Mouse (Mus musculus): ENCODE data around the gene Nav2.

Gene Nav2

DNA sequence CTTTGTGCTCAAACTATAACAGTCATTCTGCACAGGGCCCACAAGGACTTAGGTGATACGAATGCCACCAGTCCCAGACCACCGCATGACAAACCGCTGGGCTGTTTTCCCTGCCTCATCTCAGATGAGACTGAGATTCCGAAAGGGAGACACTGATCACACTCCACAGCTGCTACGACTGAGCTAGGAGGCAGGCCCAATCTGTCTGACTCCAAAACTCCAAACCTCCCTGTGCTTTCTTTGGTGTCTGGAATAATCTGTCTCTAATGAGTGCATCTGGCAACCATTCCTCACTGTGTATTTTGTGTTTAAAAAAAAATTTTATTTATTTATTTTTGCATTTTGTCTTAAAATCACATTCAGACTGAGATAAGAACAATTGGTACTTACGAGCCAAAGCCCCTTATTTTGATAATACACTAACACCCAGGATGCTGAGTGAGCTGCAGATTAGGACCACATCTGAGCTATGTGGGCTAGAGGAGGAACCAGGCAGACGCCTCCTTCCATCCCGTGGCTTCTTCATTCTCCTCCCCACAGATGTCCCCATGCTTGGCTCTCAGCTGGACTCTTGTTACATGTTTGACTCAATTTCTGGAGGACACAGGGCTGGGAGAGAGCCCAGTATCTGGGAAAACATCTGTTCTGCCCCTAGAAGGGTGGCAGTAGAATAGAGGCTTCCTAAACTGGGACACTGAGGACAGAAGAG, 149.9 kb downstream of the Nav2 start:
- WGBS = 73% methylated on average over 8 of the region's 8 CpGs

DNA sequence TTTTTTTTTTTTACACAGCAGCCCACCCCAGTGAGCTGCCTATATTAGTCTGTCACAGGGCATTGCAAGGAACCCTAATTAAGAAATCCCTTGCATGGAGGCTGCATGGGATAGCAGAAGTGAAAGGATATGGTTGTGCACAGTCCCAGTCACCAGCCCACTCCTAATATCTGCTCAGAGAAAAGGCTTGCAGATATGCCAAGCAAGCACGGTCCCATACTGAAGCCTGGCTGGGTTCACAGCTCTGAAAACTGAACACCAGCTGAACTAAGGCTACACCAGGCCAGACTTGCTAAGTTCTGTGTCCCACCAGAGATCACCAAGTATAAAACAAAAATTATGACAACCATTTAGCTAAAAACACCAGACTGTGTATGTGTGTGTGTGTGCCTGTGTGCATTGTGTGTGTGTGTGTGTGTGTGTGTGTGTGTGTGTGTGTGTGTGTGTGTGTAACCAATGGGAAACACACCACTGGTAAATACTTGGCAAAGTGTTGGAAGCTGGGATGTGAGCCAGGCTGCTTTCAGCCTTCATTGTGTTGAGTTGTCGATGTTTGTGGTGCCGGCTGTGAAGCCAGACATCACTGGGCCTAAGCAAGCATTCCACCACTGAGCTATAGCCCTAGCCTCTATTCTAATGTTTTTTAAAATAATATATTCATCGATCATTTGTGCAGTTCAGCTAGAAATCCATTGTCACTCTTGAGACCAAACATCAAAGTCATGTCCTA, 156.4 kb downstream of the Nav2 start:
- WGBS = 57% methylated on average over 4 of the region's 4 CpGs

DNA sequence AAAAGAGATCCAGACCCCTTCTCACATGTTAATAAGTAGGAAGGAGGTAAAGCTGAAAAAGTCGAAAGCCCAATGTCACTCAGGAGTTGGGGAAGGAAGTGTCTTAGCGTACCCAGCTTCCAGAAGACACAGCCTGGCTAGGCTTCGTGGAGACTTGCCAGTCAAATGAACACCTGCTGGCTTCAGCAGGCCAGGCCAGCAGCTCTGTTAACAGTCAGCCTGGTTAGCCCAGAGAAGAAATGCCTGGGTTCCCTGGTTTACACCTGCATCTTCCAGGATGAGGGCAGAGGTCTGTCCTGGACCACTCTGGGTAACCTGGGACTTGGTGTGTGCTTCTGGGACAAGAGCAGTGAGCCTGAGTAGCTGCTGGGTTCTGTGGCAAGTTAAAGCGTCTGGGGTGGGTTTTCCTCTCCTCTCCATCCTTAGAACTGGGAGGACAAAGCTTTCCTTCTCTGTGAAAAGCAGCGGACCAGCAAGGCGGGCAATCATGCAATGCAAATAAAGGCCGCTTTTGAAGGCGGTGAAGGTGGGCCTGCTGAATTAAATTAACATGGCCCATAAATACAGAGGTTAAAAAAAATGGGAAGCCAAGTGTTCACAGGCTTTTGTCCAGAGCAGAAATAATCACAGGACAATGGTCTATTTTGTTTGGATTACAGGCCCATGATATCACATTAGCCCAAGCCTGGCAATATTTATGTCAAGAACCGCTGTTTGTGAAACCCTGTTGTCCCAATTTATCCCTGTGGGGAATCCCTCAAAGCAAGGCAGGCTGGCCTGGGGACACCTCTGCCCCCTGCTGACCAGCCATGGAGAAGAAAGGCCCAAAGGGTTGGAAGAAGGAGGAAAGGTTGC, 157.3 kb downstream of the Nav2 start:
- WGBS = 63% methylated on average over 9 of the region's 9 CpGs

DNA sequence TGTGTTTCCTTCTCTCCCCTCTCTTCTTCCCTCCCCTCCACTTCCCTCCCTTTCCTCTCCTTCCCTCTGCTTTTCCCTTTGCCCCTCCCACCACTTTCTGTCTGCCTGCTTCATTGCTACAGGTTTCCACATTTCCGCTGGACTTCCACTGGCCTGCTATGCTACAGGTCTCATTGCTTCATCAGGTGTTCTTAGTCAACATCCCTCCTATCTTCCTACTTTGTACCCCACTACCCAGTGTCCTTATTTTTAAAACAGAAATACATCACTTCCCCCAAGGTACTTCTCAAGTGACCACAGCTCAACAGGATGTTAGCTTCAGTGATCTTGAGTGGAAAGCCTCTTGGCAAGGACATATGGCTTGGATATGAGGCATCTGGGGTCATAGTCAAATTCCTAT, 158.3 kb downstream of the Nav2 start:
- WGBS = 100% methylated on average over 1 of the region's 1 CpGs

DNA sequence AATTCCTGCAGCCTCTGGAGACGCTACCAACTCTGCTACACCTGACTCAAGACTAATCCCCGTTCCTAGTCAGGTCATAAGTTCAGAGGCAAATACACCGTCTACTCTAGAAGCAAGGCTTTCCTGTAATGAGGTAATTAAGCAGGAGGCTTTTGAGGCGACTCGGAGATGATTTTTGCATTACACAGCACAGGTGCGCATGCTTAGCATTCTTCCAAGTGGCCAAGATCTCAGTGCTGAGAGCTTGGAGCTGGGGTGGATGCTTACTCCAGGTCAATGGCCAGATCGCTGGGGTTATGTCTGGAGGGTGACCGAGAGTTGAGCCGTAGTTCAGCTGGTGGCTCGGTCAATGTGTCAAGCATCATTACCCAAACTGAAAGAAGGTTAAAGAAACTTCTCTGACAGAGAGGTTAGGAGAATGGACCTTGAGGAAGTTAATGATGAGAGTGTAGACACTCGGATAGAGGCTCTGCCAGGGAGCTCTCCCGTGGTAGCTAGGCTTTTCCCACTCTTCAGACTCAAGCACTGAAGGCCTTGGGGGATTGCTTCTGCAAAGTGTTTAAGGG, 161.0 kb downstream of the Nav2 start:
- 90% methylated on average over 12 of the region's 12 CpGs for WGBS

DNA sequence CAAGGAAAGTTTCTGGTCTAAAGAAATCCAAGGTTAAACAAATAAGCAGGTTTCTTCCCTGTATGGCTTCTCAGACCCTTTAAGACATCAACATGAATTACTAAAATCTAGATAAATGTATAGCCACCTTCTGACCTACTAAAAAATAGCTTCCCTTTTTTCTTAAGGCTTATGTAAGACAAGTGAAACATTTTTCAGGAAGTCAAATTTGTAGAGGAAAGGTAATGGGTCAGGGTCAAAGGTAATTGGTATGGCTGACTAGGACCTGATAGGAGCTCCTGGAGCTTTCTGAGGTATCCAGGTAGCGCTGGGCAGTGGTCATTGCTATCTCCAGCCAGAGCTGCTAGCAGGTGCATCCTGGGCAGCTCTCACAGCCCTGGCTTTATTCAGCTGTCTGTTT, 162.1 kb downstream of the Nav2 start:
- WGBS = 84% methylated on average over 1 of the region's 1 CpGs

DNA sequence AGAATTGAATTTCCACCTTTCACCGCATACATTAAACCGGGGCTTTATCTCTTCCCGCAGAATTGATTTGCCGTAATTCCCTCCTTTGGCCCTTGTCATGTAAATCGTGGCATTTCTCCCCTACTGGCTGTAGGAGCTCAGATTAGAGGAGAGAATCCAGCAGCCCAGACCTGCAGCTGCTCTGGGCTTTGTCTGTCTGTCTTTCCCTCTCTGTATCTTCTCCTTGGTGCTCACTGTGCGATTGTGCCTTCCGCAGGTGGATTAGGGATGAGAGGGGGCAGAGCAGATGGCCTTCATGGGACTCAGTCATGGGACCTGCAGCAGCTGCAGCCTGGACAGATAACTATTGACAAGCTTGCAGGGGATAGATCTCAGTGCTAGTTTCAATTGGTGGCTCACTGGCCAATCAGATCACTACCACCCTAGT, 162.6 kb downstream of the Nav2 start:
- WGBS = 66% methylated on average over 7 of the region's 7 CpGs

DNA sequence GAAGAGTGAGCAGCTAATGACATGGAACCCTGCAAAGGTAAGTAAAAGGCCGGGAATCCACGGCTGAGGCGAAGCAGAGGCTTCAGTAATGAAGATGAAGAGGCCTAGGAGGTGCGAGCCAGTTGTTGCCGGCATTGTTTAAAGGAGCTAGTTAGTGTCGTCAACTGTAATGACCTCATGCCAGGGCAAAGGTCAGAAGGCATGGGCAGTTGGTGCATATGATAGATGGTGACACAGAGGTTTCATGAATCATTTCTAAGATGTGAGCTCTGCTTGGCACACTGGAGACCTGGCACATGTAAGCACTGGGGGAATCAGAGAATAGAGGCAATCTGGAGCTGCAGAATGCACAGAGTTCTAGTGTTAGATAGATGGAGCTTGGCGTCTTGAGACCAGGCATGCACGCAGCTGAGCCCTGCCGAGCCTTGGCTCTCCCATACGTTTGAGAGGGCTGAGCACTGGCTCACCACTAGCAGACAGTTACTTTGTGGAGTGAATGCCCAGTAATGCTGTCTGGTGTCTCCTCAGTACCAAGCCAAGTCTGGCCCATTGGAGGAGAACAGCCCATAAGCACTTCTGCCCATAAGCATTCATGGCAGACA, 166.9 kb downstream of the Nav2 start:
- 70% methylated on average over 10 of the region's 10 CpGs for WGBS

DNA sequence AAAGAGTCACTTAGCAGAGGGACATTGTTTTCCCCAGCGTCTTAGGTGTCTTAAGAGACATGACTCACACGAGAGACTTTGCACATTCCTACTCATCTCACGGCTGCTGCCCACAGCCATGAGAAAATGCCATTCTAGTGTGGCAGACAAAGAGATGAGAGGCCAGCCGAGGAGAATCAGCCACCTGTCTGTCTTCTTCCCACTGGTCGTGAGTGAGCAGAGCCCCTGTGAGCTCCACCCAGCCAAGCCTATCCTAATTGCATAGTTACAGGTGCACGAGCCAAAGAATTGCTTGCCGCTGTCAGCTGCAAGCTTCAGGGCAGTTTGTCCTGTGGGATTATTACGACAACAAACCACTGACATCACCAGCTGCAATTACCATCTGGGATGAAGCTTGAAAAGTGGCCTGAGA, 167.8 kb downstream of the Nav2 start:
- WGBS = 41% methylated on average over 8 of the region's 8 CpGs

DNA sequence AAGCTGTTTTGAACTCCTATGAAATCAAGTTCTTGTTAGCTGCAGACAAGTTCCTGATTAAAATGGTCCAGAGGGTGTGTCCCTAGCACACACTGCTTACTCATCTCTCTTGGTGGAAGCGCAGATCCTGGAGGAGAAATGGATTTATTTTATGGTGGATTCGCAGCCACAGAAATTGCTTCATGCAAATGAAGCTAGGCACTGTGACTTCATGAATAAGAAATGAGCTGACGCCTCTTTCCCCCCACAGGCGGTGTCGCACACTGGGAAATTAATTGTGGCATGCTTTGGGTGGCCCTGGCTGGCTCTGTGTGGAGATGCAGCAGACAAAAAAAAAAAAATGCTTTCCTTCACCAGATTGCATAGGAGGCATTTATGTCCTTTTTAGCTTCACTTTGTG, 170.4 kb downstream of the Nav2 start:
- 39% methylated on average over 5 of the region's 5 CpGs for WGBS

DNA sequence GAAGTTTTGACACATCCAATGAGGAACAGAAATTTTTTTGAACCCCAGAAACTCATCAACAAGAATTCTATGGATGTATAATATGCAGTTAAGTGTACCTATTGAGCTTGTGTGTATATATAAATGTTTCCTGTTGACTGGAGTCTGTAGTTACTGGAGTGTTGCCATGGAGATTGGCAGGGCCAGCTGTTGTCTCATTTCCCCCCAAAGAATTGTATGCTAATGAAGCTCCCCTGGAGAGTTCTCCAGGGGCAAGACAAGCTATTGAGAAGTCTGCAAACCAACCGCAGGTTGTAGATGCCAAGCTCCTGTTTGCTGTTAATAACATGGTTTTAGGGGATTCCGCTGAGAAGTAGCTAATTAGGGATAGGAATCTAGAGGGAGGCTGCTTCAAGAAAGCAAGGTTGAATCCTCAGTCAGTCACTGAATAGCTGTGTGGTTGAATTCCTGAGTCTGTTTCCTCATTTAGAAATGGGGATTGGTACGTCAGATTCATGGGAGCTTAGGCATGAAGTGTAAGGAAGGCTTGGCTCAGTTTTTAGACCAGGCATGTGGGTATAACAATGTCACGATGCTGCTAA, 174.2 kb downstream of the Nav2 start:
- 54% methylated on average over 4 of the region's 4 CpGs for WGBS

DNA sequence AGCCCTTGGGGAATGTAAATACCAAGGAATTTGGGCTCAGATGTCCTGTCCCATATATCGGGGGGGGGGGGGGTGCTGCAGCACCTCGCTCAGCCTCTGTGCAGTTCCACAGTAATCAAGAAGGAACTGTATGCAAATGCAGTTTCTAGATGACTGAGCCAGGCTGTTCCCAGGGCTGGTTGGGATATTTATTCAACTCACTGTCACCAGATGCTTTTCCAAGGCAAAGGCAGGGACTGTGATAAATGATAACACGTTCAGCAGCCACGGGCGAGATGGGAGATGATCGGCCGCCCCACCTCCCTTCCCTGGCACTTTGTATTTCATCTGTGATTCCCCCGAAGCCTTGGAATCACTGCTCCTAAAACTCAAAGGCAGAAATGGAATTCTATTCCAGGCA, 176.3 kb downstream of the Nav2 start:
- 38% methylated on average over 8 of the region's 8 CpGs for WGBS

DNA sequence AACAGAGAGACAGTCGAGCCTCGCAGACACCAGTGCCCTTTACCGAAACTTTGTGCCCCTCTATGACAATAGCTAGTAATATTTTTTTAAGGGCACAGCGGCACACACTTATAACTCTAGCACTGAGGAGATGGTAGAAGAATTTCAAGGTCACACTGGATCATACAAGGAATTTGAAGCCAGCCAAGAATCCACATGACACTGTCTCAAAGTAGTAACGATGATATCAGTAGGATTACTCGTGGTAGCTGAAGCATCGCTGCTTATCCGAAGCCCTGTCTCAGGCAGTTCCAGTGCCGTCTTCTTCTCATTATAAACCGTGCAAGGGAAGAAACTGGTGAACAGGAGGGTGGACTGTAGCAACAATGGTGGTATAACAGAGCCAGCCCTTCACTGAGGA, 177.2 kb downstream of the Nav2 start:
- 68% methylated on average over 10 of the region's 10 CpGs for WGBS

DNA sequence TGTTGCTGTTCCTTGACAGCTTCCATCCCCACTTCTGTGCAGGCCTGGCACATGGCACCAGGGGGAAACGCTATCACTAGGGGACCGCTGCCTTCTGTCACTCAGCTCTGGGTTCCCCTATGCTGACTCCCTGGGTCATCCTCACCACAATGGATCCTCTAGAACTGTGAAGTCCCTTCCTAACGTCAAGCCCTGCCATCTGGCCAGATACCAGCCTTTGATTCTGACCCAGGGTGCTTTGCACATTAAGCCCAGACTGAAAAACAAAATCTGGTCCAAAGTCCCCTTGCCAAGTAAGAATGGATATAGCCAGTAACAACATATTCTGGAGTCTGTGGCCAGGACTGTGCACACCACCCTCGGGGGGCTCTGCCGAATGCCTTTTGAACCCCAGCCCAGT, 178.6 kb downstream of the Nav2 start:
- 37% methylated on average over 5 of the region's 5 CpGs for WGBS

DNA sequence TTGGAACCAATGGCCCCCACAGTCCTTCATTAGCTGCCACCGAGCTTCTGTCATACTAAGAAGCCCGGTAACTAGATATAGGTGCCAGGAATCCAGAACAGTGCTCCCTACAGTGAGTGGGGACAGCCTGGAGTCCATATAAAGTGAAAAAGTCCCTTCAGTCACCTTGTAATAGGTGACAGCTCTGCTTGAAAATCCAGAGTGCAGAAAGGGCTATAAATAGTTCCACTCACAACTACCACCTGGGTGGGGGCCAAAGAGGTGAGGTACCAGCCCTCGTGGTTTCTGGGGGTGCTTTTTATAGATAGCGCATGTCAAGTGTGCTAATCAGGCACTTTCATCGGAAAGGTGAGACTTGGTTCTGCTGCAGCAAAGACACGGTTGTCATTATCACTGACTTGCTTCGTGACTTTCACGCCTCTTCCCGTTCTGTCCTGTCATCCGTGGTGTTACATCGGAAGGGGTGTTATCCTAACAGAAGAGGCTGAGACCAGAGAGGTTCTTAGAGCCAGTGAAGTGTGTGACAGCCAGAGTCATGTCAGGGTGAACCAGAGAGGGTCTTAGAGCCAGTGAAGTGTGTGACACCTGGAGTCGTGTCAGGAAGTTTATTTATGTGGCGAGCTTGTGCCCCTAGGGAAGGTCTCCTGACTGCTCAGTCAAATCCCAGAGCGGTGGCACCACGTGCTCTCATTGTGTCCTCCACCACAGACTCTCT, 179.8 kb downstream of the Nav2 start:
- WGBS = 79% methylated on average over 15 of the region's 15 CpGs

DNA sequence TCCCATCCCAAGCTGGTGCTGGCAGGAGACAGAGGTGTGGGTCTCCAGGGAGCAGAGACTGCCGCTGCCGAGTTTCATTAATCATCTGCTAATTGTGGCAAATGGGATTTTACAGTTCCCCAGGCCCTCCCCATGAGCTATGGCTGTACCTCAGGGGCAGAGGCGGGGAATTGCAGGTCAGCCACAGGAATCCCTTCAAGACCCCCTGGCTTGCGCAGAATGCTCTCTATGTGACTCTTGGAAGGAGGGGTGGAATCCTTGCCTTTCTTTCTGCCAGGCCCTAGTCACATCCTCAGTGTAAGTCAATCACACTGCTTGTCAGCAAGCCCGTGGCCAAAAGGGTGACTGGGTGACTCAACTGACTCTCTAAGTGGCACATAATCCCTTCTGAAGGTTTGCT, 182.9 kb downstream of the Nav2 start:
- 77% methylated on average over 5 of the region's 5 CpGs for WGBS

DNA sequence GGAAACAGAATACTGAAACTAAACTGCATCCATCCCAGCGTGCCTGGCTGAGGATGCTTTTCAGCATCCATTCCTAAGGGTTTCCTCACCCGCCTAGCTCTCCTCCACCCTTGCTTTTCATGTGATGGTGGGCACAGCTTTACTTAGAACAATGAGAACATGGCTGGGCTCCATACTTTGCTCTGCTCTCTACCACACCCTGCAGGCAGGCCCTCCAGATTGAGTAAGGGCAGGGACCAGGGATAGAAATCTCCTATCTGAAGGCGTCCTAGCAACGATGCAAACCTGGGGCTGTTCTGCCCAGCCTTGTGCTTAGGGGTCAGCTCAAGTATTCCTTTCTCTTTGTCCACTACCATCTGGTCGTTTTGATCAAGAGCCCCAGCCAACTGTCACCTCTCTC, 183.4 kb downstream of the Nav2 start:
- WGBS = 86% methylated on average over 5 of the region's 5 CpGs

DNA sequence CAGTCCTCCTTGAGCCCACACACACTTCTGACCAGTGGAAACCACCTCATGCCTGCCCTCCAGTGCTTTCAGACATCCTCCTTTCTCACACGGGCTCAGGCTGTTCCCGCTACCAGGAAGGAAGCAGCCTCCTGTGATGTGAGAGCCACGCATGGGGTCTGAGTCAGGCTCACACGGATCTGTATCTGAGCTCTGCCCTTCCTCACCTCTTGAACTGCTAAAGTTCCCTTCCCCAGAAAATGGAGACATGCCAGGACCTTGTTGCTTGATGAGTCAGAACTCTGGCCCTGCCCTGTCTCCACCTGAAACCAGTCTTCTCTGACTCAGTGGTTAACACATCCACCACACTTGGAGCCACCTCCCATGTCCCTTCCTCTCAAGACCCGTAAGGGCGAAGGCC, 185.1 kb downstream of the Nav2 start:
- 81% methylated on average over 6 of the region's 6 CpGs for WGBS

DNA sequence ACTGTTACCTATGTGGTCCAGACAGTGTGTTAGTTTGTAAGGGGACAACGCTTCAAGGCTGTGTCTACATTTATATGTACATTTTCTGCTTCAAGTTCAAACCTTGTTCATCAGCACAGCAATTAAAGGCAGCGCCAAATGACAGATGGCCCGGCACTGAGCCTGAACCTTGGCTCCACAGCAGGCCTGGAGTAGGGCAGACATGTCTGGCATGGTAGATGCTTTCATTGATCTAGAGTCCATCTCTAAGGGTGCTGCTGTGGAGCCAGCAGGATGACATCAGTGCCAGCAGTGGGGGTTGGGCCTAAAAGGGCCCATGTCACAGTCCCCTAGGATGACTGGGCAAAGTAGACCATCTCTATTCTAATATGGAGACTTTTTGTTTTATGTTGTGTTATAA, 186.0 kb downstream of the Nav2 start:
- 73% methylated on average over 3 of the region's 3 CpGs for WGBS

DNA sequence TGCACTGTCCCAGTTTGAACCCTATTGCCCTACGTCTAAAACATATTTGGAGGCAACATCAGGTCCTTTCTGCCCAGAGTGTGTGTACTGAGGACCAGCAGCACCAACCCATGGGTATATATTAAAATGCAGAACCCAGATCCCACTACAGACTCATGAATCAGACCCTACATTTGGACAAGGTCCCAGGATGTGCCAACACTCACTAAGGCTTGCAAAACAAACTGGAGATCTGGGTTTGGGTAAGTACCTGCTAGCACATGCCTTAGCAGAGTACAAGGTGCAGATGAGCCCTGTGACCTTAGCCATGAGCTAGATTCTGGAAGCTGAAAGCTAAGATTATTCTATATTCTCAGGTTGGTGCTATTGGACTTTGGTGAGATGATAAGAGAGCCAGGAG, 192.8 kb downstream of the Nav2 start:
- WGBS = 84% methylated on average over 1 of the region's 1 CpGs

DNA sequence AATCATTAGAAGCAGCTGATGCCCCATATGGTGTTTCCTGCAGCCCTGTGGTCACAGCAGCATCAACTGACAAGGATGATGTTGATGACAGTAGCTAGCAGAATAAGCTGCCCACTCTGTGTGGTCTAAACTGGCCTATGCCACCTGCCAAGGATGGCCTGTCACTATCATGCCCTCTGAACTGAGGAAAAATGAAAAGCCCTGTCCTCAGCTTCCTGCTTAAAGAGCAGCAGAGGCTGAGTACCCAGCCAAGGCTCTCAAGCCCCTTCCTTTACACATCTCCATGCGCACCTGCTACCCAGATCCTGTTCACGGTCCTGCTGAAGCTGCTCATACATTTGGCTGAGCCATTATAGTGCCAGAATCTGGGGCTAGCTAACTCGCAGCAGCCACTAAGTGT, 193.7 kb downstream of the Nav2 start:
- 87% methylated on average over 3 of the region's 3 CpGs for WGBS
